Mouse (Mus musculus): Measurements from ENCODE around the gene Spata48. TPM values are rescaled to one million over a fixed set of nuclear protein-coding genes. Genes with fewer than 3 reads are reported as not detected.

The Spata48 gene
- polyA plus RNA-seq, 1 experiment from 2014 or later, result 3.2 TPM

- ATAC-seq (ENCODE audit: insufficient number of reproducible peaks, low FRiP score, low TSS enrichment, low read depth), result no peak
Measured at GRCm38 (mm10) chr11:11519255-11520243, 57.7 kb downstream of the Spata48 start.

GRCm38 (mm10) chr11:11521908-11522441, 60.1 kb downstream of the Spata48 start:
- H3K27ac ChIP-seq (replicated peaks; ENCODE audit: low read depth, low read length), result no peak overlapping the region
- 75% methylated on average over 5 of the region's 5 CpGs for WGBS
- H3K4me1 ChIP-seq (ENCODE audit: control insufficient read depth, insufficient read depth, low read length), result no peaks in the 10 kb centered on the region
- H3K36me3 ChIP-seq (ENCODE audit: control insufficient read depth, insufficient read depth, low read length), result no peaks in the 10 kb centered on the region
- no peaks in the 10 kb centered on the region for H3K27me3 ChIP-seq (ENCODE audit: control insufficient read depth, insufficient read depth, low read length)
- ATAC-seq (ENCODE audit: insufficient number of reproducible peaks, low FRiP score, low TSS enrichment, low read depth) (no peak), DNase-seq (ENCODE audit: low spot score) (no peak)
- no peak overlapping the region for H3K4me2 ChIP-seq (ENCODE audit: low read depth, severe bottlenecking)
- H3K9ac ChIP-seq (ENCODE audit: low read length), result no peak overlapping the region
- no peaks in the 10 kb centered on the region for H3K9me3 ChIP-seq (ENCODE audit: control insufficient read depth, low read length)
- no peak overlapping the region for H3K4me3 ChIP-seq (ENCODE audit: low read depth, low read length)

More at GRCm38 (mm10) chr11:11519255-11520243, 57.7 kb downstream of the Spata48 start:
- no peak overlapping the region for H3K4me2 ChIP-seq (ENCODE audit: low read depth, severe bottlenecking)
- no peaks in the 10 kb centered on the region for H3K36me3 ChIP-seq (ENCODE audit: control insufficient read depth, insufficient read depth, low read length)
- no peaks in the 10 kb centered on the region for H3K4me1 ChIP-seq (ENCODE audit: control insufficient read depth, insufficient read depth, low read length)
- 89% methylated on average over 10 of the region's 10 CpGs for WGBS
- no peak overlapping the region for H3K27ac ChIP-seq (replicated peaks; ENCODE audit: low read depth, low read length)
- no peak for DNase-seq (ENCODE audit: low spot score)
- no peaks in the 10 kb centered on the region for H3K27me3 ChIP-seq (ENCODE audit: control insufficient read depth, insufficient read depth, low read length)
- no peak overlapping the region for H3K9ac ChIP-seq (ENCODE audit: low read length)
- no peak overlapping the region for H3K4me3 ChIP-seq (ENCODE audit: low read depth, low read length)
- no peaks in the 10 kb centered on the region for H3K9me3 ChIP-seq (ENCODE audit: control insufficient read depth, low read length)

- Histone ChIP-seq H3K9ac (ENCODE audit: low read length) (no peak overlapping the region), H3K4me2 (ENCODE audit: low read depth, severe bottlenecking) (no peak overlapping the region), H3K27ac (replicated peaks; ENCODE audit: low read depth, low read length) (no peak overlapping the region), H3K27me3 (ENCODE audit: control insufficient read depth, insufficient read depth, low read length) (no peaks in the 10 kb centered on the region), H3K9me3 (ENCODE audit: control insufficient read depth, low read length) (no peaks in the 10 kb centered on the region), H3K4me3 (ENCODE audit: low read depth, low read length) (no peak overlapping the region), H3K36me3 (ENCODE audit: control insufficient read depth, insufficient read depth, low read length) (no peaks in the 10 kb centered on the region), H3K4me1 (ENCODE audit: control insufficient read depth, insufficient read depth, low read length) (no peaks in the 10 kb centered on the region)
- ATAC-seq (ENCODE audit: insufficient number of reproducible peaks, low FRiP score, low TSS enrichment, low read depth) (no peak), DNase-seq (ENCODE audit: low spot score) (no peak)
- 85% methylated on average over 11 of the region's 11 CpGs for WGBS
Measured at GRCm38 (mm10) chr11:11528760-11529159, 66.9 kb downstream of the Spata48 start.

GRCm38 (mm10) chr11:11529165-11529564, 67.3 kb downstream of the Spata48 start:
- no peak overlapping the region for H3K4me2 ChIP-seq (ENCODE audit: low read depth, severe bottlenecking)
- ATAC-seq (ENCODE audit: insufficient number of reproducible peaks, low FRiP score, low TSS enrichment, low read depth) (no peak), DNase-seq (ENCODE audit: low spot score) (no peak)
- H3K4me1 ChIP-seq (ENCODE audit: control insufficient read depth, insufficient read depth, low read length), result no peaks in the 10 kb centered on the region
- 65% methylated on average over 6 of the region's 6 CpGs for WGBS
- no peak overlapping the region for H3K4me3 ChIP-seq (ENCODE audit: low read depth, low read length)
- H3K27ac ChIP-seq (replicated peaks; ENCODE audit: low read depth, low read length), result no peak overlapping the region
- H3K36me3 ChIP-seq (ENCODE audit: control insufficient read depth, insufficient read depth, low read length), result no peaks in the 10 kb centered on the region
- H3K9ac ChIP-seq (ENCODE audit: low read length), result no peak overlapping the region
- H3K9me3 ChIP-seq (ENCODE audit: control insufficient read depth, low read length), result no peaks in the 10 kb centered on the region
- H3K27me3 ChIP-seq (ENCODE audit: control insufficient read depth, insufficient read depth, low read length), result no peaks in the 10 kb centered on the region

- DNase-seq (ENCODE audit: low spot score) (no peak), ATAC-seq (ENCODE audit: insufficient number of reproducible peaks, low FRiP score, low TSS enrichment, low read depth) (no peak)
- Histone ChIP-seq H3K4me2 (ENCODE audit: low read depth, severe bottlenecking) (no peak overlapping the region), H3K9ac (ENCODE audit: low read length) (no peak overlapping the region), H3K4me3 (ENCODE audit: low read depth, low read length) (no peak overlapping the region), H3K4me1 (ENCODE audit: control insufficient read depth, insufficient read depth, low read length) (no peaks in the 10 kb centered on the region), H3K27ac (replicated peaks; ENCODE audit: low read depth, low read length) (no peak overlapping the region), H3K36me3 (ENCODE audit: control insufficient read depth, insufficient read depth, low read length) (no peaks in the 10 kb centered on the region), H3K9me3 (ENCODE audit: control insufficient read depth, low read length) (no peaks in the 10 kb centered on the region), H3K27me3 (ENCODE audit: control insufficient read depth, insufficient read depth, low read length) (no peaks in the 10 kb centered on the region)
- WGBS, result 89% methylated on average over 2 of the region's 2 CpGs
Measured at GRCm38 (mm10) chr11:11530126-11530525, 68.2 kb downstream of the Spata48 start.

- Histone ChIP-seq H3K27me3 (ENCODE audit: control insufficient read depth, insufficient read depth, low read length) (no peaks in the 10 kb centered on the region), H3K4me2 (ENCODE audit: low read depth, severe bottlenecking) (no peak overlapping the region), H3K9me3 (ENCODE audit: control insufficient read depth, low read length) (no peaks in the 10 kb centered on the region), H3K27ac (replicated peaks; ENCODE audit: low read depth, low read length) (no peak overlapping the region), H3K9ac (ENCODE audit: low read length) (no peak overlapping the region), H3K4me1 (ENCODE audit: control insufficient read depth, insufficient read depth, low read length) (no peaks in the 10 kb centered on the region), H3K4me3 (ENCODE audit: low read depth, low read length) (no peak overlapping the region), H3K36me3 (ENCODE audit: control insufficient read depth, insufficient read depth, low read length) (no peaks in the 10 kb centered on the region)
- WGBS, result 75% methylated on average over 1 of the region's 1 CpGs
- ATAC-seq (ENCODE audit: insufficient number of reproducible peaks, low FRiP score, low TSS enrichment, low read depth), result no peak
- no peak for DNase-seq (ENCODE audit: low spot score)
Measured at GRCm38 (mm10) chr11:11536295-11536694, 74.4 kb downstream of the Spata48 start.

- H3K27me3 ChIP-seq (ENCODE audit: control insufficient read depth, insufficient read depth, low read length), result no peaks in the 10 kb centered on the region
- no peaks in the 10 kb centered on the region for H3K9me3 ChIP-seq (ENCODE audit: control insufficient read depth, low read length)
- ATAC-seq (ENCODE audit: insufficient number of reproducible peaks, low FRiP score, low TSS enrichment, low read depth) (no peak), DNase-seq (ENCODE audit: low spot score) (no peak)
- H3K36me3 ChIP-seq (ENCODE audit: control insufficient read depth, insufficient read depth, low read length), result no peaks in the 10 kb centered on the region
- H3K27ac ChIP-seq (replicated peaks; ENCODE audit: low read depth, low read length), result no peak overlapping the region
- H3K4me2 ChIP-seq (ENCODE audit: low read depth, severe bottlenecking), result no peak overlapping the region
- 91% methylated on average over 3 of the region's 3 CpGs for WGBS
- H3K4me3 ChIP-seq (ENCODE audit: low read depth, low read length), result no peak overlapping the region
- H3K4me1 ChIP-seq (ENCODE audit: control insufficient read depth, insufficient read depth, low read length), result no peaks in the 10 kb centered on the region
- no peak overlapping the region for H3K9ac ChIP-seq (ENCODE audit: low read length)
Measured at GRCm38 (mm10) chr11:11545948-11546347, 84.1 kb downstream of the Spata48 start.

- H3K4me3 ChIP-seq (ENCODE audit: low read depth, low read length), result no peak overlapping the region
- ATAC-seq (ENCODE audit: insufficient number of reproducible peaks, low FRiP score, low TSS enrichment, low read depth) (no peak), DNase-seq (ENCODE audit: low spot score) (no peak)
- no peaks in the 10 kb centered on the region for H3K9me3 ChIP-seq (ENCODE audit: control insufficient read depth, low read length)
- WGBS, result 81% methylated on average over 7 of the region's 7 CpGs
- H3K27me3 ChIP-seq (ENCODE audit: control insufficient read depth, insufficient read depth, low read length), result no peaks in the 10 kb centered on the region
- no peaks in the 10 kb centered on the region for H3K36me3 ChIP-seq (ENCODE audit: control insufficient read depth, insufficient read depth, low read length)
- H3K27ac ChIP-seq (replicated peaks; ENCODE audit: low read depth, low read length), result no peak overlapping the region
- H3K4me2 ChIP-seq (ENCODE audit: low read depth, severe bottlenecking), result no peak overlapping the region
- no peaks in the 10 kb centered on the region for H3K4me1 ChIP-seq (ENCODE audit: control insufficient read depth, insufficient read depth, low read length)
- no peak overlapping the region for H3K9ac ChIP-seq (ENCODE audit: low read length)
Measured at GRCm38 (mm10) chr11:11546903-11547511, 85.1 kb downstream of the Spata48 start.

Data from limb, embryonic 11.5 days (tissue).